Mouse (Mus musculus) kidney, postnatal 0 days (tissue): ENCODE results near the gene Fcgr3. TPM values are rescaled to one million over a fixed set of nuclear protein-coding genes. Genes with fewer than 3 reads are reported as not detected.

Experiments
- ATAC-seq: fragments of 200-750 bp; cut with Nextera tagmentation; replicated peaks from 2 replicates; pipeline ENCODE4 v1.8.0; 2017; ENCODE audit warnings: low read depth, moderate number of reproducible peaks, moderate TSS enrichment, moderate library complexity; ENCODE audit not compliant: low FRiP score
- DNase-seq: peaks from one replicate; pipeline ENCODE4 v3.0.0-alpha.2; 2016; ENCODE audit warnings: low spot score
- H3K27ac ChIP-seq: fragments of 300-500 bp; sonication (generic); 2 replicates; pipeline ENCODE4 v1.5.1; 2014; ENCODE audit warnings: mild to moderate bottlenecking
- H3K27me3 ChIP-seq: fragments of 300-500 bp; sonication (generic); 2 replicates; pipeline ENCODE4 v1.6.1; 2014; ENCODE audit warnings: low read length, mixed read lengths; ENCODE audit not compliant: insufficient read depth
- H3K36me3 ChIP-seq: fragments of 300-500 bp; sonication (generic); 2 replicates; pipeline ENCODE4 v1.6.1; 2014; ENCODE audit warnings: low read length, mixed read lengths; ENCODE audit not compliant: insufficient read depth
- H3K4me1 ChIP-seq: fragments of 300-500 bp; sonication (generic); replicated peaks from 2 replicates; pipeline ENCODE4 v1.6.1; 2014; ENCODE audit warnings: antibody characterized with exemption, low read length, mixed read lengths; ENCODE audit not compliant: insufficient read depth
- H3K4me2 ChIP-seq: fragments of 300-500 bp; sonication (generic); 2 replicates; pipeline ENCODE4 v1.6.1; 2014; ENCODE audit warnings: mild to moderate bottlenecking, low read length, moderate library complexity, mixed read lengths
- H3K4me3 ChIP-seq: fragments of 300-500 bp; sonication (generic); replicated peaks from 2 replicates; pipeline ENCODE4 v1.5.1; 2014; ENCODE audit warnings: low read depth, low read length
- H3K9ac ChIP-seq: fragments of 300-500 bp; sonication (generic); 2 replicates; pipeline ENCODE4 v1.6.1; 2014; ENCODE audit warnings: low read depth, low read length
- H3K9me3 ChIP-seq: fragments of 300-500 bp; sonication (generic); replicated peaks from 2 replicates; pipeline ENCODE4 v1.6.1; 2016; ENCODE audit warnings: low read length, inconsistent platforms, mixed read lengths
- CTCF ChIP-seq: IDR thresholded peaks from 2 replicates; pipeline ENCODE4 v1.5.1; 2016; ENCODE audit warnings: antibody characterized with exemption, low read depth, mild to moderate bottlenecking, moderate library complexity
- WGBS: fragments of 180-500 bp; shearing (Covaris S2); extraction: QIAGEN DNeasy Blood & Tissue Kit; methylation state at CpG from one replicate; pipeline ENCODE4 v1.1.7; 2014; 5-methylcytosine and 5-hydroxymethylcytosine counted together
- polyA plus RNA-seq: library from polyadenylated mRNA; unstranded; fragments of >200 nt; fragmentation: Nextera tagmentation; extraction: Ambion mirVana; gene quantifications from 2 replicates; pipeline ENCODE4 v1.2.1, GENCODE M21; 2015

The Fcgr3 gene
- polyA plus RNA-seq, 1 experiment from 2014 or later = 13.2 TPM

GRCm38 (mm10) chr1:171101033-171101432 is 36.3 kb upstream of the Fcgr3 start:
- ATAC-seq = no peak
- Histone ChIP-seq H3K9ac (no peak overlapping the region), H3K36me3 (no peaks in the 10 kb centered on the region), H3K4me1 (no peaks in the 10 kb centered on the region), H3K27me3 (no peaks in the 10 kb centered on the region), H3K27ac (no peak overlapping the region), H3K9me3 (no peaks in the 10 kb centered on the region), H3K4me2 (no peak overlapping the region), H3K4me3 (no peak overlapping the region)
- no peak for TF ChIP-seq CTCF
- WGBS = 36% methylated on average over 2 of the region's 2 CpGs
- DNase-seq = no peak

GRCm38 (mm10) chr1:171097612-171098011 is 32.9 kb upstream of the Fcgr3 start:
- ATAC-seq (no peak), DNase-seq (no peak)
- no peaks in the 10 kb centered on the region for H3K36me3 ChIP-seq
- H3K27ac ChIP-seq = no peak overlapping the region
- H3K9ac ChIP-seq = no peak overlapping the region
- no peaks in the 10 kb centered on the region for H3K4me1 ChIP-seq
- no peaks in the 10 kb centered on the region for H3K9me3 ChIP-seq
- WGBS = 50% methylated on average over 2 of the region's 2 CpGs
- H3K27me3 ChIP-seq = no peaks in the 10 kb centered on the region
- no peak overlapping the region for H3K4me3 ChIP-seq
- H3K4me2 ChIP-seq = no peak overlapping the region
- no peak for TF ChIP-seq CTCF

- Histone ChIP-seq H3K36me3 (no peaks in the 10 kb centered on the region), H3K9me3 (no peaks in the 10 kb centered on the region), H3K4me1 (no peaks in the 10 kb centered on the region), H3K4me3 (no peak overlapping the region), H3K27me3 (no peaks in the 10 kb centered on the region), H3K9ac (no peak overlapping the region), H3K27ac (no peak overlapping the region), H3K4me2 (no peak overlapping the region)
- no peak for TF ChIP-seq CTCF
- DNase-seq (no peak), ATAC-seq (peak; percentile 31; the same call in 1 of the 2 replicates)
Measured at GRCm38 (mm10) chr1:171097136-171097535, 32.4 kb upstream of the Fcgr3 start.

- H3K9ac ChIP-seq = no peak overlapping the region
- no peak for TF ChIP-seq CTCF
- no peaks in the 10 kb centered on the region for H3K9me3 ChIP-seq
- H3K4me2 ChIP-seq = peak overlapping the region; percentile 43
- WGBS = 14% methylated on average over 10 of the region's 10 CpGs
- DNase-seq (peak; percentile 40), ATAC-seq (no peak)
- no peaks in the 10 kb centered on the region for H3K4me1 ChIP-seq
- H3K27me3 ChIP-seq = no peaks in the 10 kb centered on the region
- H3K4me3 ChIP-seq = no peak overlapping the region; the same call in 1 of the 2 replicates
- H3K36me3 ChIP-seq = no peaks in the 10 kb centered on the region
- H3K27ac ChIP-seq = no peak overlapping the region
Measured at GRCm38 (mm10) chr1:171096110-171096964, 31.6 kb upstream of the Fcgr3 start.

- H3K4me1 ChIP-seq = no peaks in the 10 kb centered on the region
- DNase-seq = no peak
- H3K4me3 ChIP-seq = no peak overlapping the region
Measured at GRCm38 (mm10) chr1:171094424-171094823, 29.7 kb upstream of the Fcgr3 start.

GRCm38 (mm10) chr1:171090761-171091160 is 26.0 kb upstream of the Fcgr3 start:
- no peaks in the 10 kb centered on the region for H3K9me3 ChIP-seq
- H3K4me2 ChIP-seq = no peak overlapping the region
- DNase-seq = no peak
- no peak for TF ChIP-seq CTCF
- 57% methylated on average over 2 of the region's 2 CpGs for WGBS
- ATAC-seq = no peak
- no peak overlapping the region for H3K4me3 ChIP-seq
- H3K9ac ChIP-seq = no peak overlapping the region
- no peak overlapping the region for H3K27ac ChIP-seq
- no peaks in the 10 kb centered on the region for H3K4me1 ChIP-seq
- H3K36me3 ChIP-seq = no peaks in the 10 kb centered on the region
- 0 out of 2 replicates have a peak, but pooled peaks cover 6% of the 10 kb centered on the region for H3K27me3 ChIP-seq

More at GRCm38 (mm10) chr1:171094424-171094823, 29.7 kb upstream of the Fcgr3 start:
- H3K4me2 ChIP-seq = no peak overlapping the region
- WGBS = 58% methylated on average over 4 of the region's 4 CpGs
- H3K27ac ChIP-seq = no peak overlapping the region
- H3K9ac ChIP-seq = no peak overlapping the region
- no peak for ATAC-seq
- no peaks in the 10 kb centered on the region for H3K36me3 ChIP-seq
- H3K9me3 ChIP-seq = no peaks in the 10 kb centered on the region
- no peaks in the 10 kb centered on the region for H3K27me3 ChIP-seq
- TF ChIP-seq CTCF = no peak
